ENCODE assay signal across 20 mouse cellular contexts in the genomic region with DNA sequence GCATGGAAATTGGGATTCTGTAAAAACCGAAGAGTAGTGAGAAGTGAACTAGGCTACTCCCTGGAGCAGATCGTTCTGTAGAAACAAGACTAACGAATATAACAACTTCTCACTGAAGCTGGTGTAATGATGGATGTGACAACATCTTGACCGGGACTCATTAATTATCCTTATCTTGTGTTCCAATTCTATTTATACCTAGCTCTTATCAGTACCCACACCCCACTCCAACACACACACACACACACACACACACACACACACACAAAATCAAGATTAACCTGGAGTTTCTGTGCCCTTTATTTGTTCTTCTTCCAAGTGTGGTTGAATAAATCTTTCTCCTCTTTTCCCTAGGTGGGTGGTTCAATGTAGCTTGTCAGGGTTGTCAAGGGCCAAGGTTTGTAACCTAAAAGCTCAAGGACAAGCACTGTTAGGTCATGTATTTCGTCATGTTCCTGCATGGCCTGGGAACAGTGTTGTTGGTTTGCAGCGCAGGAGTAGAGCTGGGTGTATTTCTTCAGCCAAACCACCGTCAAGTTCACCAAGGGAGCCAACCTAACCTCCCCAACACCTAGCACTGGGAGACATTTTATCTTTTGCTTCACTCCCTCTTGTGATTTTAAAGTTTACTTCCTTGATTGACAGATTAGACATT.
DNase-seq lines count a peak whose midpoint lies in the region; ATAC-seq and TF ChIP-seq lines count a peak whose summit lies in the region.
"Had no signal": no experiment of that assay in that cellular context is flagged by ENCODE, and none has a peak within 500 bp of the region (broad histone marks: within the 10 kb centered on the region; RNA-seq: fewer than 3 reads in every experiment).

No protein-coding gene starts in this region.

- ATAC-seq in lung, postnatal 0 days = no peak
- ATAC-seq in stomach, embryonic 16.5 days (ENCODE audit: insufficient read depth, low FRiP score) = peak; percentile 82
- ATAC-seq: forebrain, embryonic 16.5 days had no signal

- TF ChIP-seq EP300 in lung, postnatal 0 days (IDR thresholded peaks at IDR 0.05) = no peak

- H3K9me3 ChIP-seq in heart, embryonic 10.5 days = no peaks in the 10 kb centered on the region
- no peaks in the 10 kb centered on the region for H3K9me3 ChIP-seq in lung, postnatal 0 days (ENCODE audit: low read length)
- no peaks in the 10 kb centered on the region for H3K9me3 ChIP-seq in stomach, embryonic 16.5 days (replicated peaks; ENCODE audit: control insufficient read depth, low read length)
- H3K9me3 ChIP-seq: embryonic facial prominence, embryonic 13.5 days; forebrain, embryonic 12.5 days; heart, embryonic 12.5 days had no signal

- 68% methylated on average over 7 of the region's 7 CpGs for WGBS in heart, embryonic 10.5 days
- WGBS in lung, postnatal 0 days = 43% methylated on average over 7 of the region's 7 CpGs
- 55% methylated on average over 7 of the region's 7 CpGs for WGBS in stomach, embryonic 16.5 days

- H3K27ac ChIP-seq in heart, embryonic 10.5 days = no peak overlapping the region
- no peak overlapping the region for H3K27ac ChIP-seq in lung, postnatal 0 days (ENCODE audit: low read length)
- H3K27ac ChIP-seq in stomach, embryonic 16.5 days (ENCODE audit: low read length) = peak overlapping the region; percentile 16; the same call in 1 of the 2 replicates
- H3K27ac ChIP-seq: embryonic facial prominence, embryonic 13.5 days; forebrain, embryonic 12.5 days; heart, adult 2 months; hindbrain, embryonic 10.5 days; hindbrain, embryonic 14.5 days had no signal

- H3K27me3 ChIP-seq in heart, embryonic 10.5 days (ENCODE audit: insufficient read depth, poor library complexity, severe bottlenecking) = no peaks in the 10 kb centered on the region
- no peaks in the 10 kb centered on the region for H3K27me3 ChIP-seq in lung, postnatal 0 days (replicated peaks; ENCODE audit: insufficient read depth, low read length)
- no peaks in the 10 kb centered on the region for H3K27me3 ChIP-seq in stomach, embryonic 16.5 days (ENCODE audit: control insufficient read depth, insufficient read depth, low read length)
- H3K27me3 ChIP-seq: CH12.LX; embryonic facial prominence, embryonic 13.5 days; forebrain, embryonic 12.5 days; heart, embryonic 12.5 days had no signal

- peak; percentile 48 for DNase-seq in heart, adult 11 months
- DNase-seq in heart, embryonic 10.5 days (ENCODE audit: low spot score) = no peak
- peak; percentile 5 for DNase-seq in lung, postnatal 0 days (ENCODE audit: low spot score)
- no peak for DNase-seq in lung, postnatal 4 days
- DNase-seq in left cerebral cortex, postnatal 14 days (ENCODE audit: low spot score in 2 of 2) = no peak
- DNase-seq in urinary bladder, postnatal 25 days (ENCODE audit: low spot score) = no peak
- DNase-seq: adrenal gland, postnatal 25 days; cerebellum, adult 18-20 months; cerebellum, adult 9-11 months; cerebellum, postnatal 36 days; gastrocnemius, postnatal 10 days; heart, adult 2 months had no signal

- intact Hi-C loops in left cerebral cortex, postnatal 14 days (cut with DNase I) = no loop called here

- H3K36me3 ChIP-seq in heart, embryonic 10.5 days = no peaks in the 10 kb centered on the region
- no peaks in the 10 kb centered on the region for H3K36me3 ChIP-seq in lung, postnatal 0 days (ENCODE audit: insufficient read depth, low read length)
- no peaks in the 10 kb centered on the region for H3K36me3 ChIP-seq in stomach, embryonic 16.5 days (ENCODE audit: control insufficient read depth, insufficient read depth, low read length)
- H3K36me3 ChIP-seq: embryonic facial prominence, embryonic 13.5 days; forebrain, embryonic 12.5 days; heart, embryonic 12.5 days; hindbrain, embryonic 10.5 days had no signal

- no peak overlapping the region for H3K4me3 ChIP-seq in heart, embryonic 10.5 days
- H3K4me3 ChIP-seq in lung, postnatal 0 days (ENCODE audit: low read depth, low read length) = no peak overlapping the region
- H3K4me3 ChIP-seq in stomach, embryonic 16.5 days (replicated peaks; ENCODE audit: low read length) = no peak overlapping the region
- H3K4me3 ChIP-seq: embryonic facial prominence, embryonic 13.5 days; forebrain, embryonic 12.5 days; heart, adult 2 months; heart, embryonic 12.5 days; hindbrain, embryonic 10.5 days had no signal

- no peak overlapping the region for H3K4me2 ChIP-seq in lung, postnatal 0 days (replicated peaks; ENCODE audit: low read depth, low read length)
- H3K4me2 ChIP-seq in stomach, embryonic 16.5 days (ENCODE audit: low read depth, low read length) = no peak overlapping the region
- H3K4me2 ChIP-seq: embryonic facial prominence, embryonic 13.5 days; forebrain, embryonic 12.5 days; heart, embryonic 12.5 days; hindbrain, embryonic 14.5 days had no signal

- H3K9ac ChIP-seq in lung, postnatal 0 days (replicated peaks; ENCODE audit: low read depth) = no peak overlapping the region
- no peak overlapping the region for H3K9ac ChIP-seq in stomach, embryonic 16.5 days (ENCODE audit: low read length)
- H3K9ac ChIP-seq: embryonic facial prominence, embryonic 13.5 days; forebrain, embryonic 12.5 days; heart, embryonic 12.5 days; hindbrain, embryonic 14.5 days had no signal

- H3K4me1 ChIP-seq in heart, embryonic 10.5 days = no peaks in the 10 kb centered on the region
- no peaks in the 10 kb centered on the region for H3K4me1 ChIP-seq in lung, postnatal 0 days (ENCODE audit: insufficient read depth, low read depth, low read length)
- no peaks in the 10 kb centered on the region for H3K4me1 ChIP-seq in stomach, embryonic 16.5 days (ENCODE audit: control insufficient read depth, insufficient read depth, low read length)
- H3K4me1 ChIP-seq: embryonic facial prominence, embryonic 13.5 days; forebrain, embryonic 12.5 days; heart, embryonic 12.5 days; hindbrain, embryonic 10.5 days had no signal

- TF ChIP-seq CTCF in lung, postnatal 0 days (IDR thresholded peaks at IDR 0.05) = no peak

Comparison
In these comparisons a context has a peak if more than half of its experiments do, and no peak if none do; other contexts are left out.
1. DNase-seq: peak in heart, adult 11 months (single experiment) and lung, postnatal 0 days (single experiment); none in heart, embryonic 10.5 days (single experiment), lung, postnatal 4 days (0 of 2), left cerebral cortex, postnatal 14 days (0 of 2) and urinary bladder, postnatal 25 days (single experiment).